Mouse (Mus musculus): ENCODE measurements at regions not wholly inside any gene's neighbourhood (a gene's known extent, or its start where the extent isn't known, plus 50 kb on each side); places are given as distances from the start of the nearest gene placed in this dataset.

GRCm38 (mm10) chr2:8115891-8116290 is 606.5 kb upstream of the Celf2 start:
- no peak for ATAC-seq (ENCODE audit: insufficient number of reproducible peaks, low FRiP score, low TSS enrichment)

GRCm38 (mm10) chr2:8112361-8113073 is 603.2 kb upstream of the Celf2 start:
- ATAC-seq (ENCODE audit: insufficient number of reproducible peaks, low FRiP score, low TSS enrichment): no peak

DNA sequence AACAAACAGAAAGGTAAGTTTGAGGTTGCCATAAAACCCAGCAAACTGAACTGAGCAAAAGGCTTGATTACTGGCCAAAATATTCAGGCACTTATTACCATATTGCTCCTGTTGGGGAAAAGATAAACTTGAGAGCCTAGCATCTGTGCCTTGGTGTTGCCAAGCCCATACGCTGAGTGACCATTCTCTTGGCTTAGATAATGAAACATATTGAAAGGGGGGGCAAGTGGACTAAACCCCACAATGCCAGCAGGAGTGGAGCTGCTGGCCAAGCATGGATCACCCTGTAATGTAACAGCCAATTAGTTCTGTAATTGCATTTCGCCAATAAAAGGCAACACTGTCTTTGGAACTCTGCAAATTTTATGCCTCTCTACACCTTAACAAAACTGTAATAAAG is 584.8 kb upstream of the Celf2 start:
- peak; percentile 98 for ATAC-seq (ENCODE audit: insufficient number of reproducible peaks, low FRiP score, low TSS enrichment)

DNA sequence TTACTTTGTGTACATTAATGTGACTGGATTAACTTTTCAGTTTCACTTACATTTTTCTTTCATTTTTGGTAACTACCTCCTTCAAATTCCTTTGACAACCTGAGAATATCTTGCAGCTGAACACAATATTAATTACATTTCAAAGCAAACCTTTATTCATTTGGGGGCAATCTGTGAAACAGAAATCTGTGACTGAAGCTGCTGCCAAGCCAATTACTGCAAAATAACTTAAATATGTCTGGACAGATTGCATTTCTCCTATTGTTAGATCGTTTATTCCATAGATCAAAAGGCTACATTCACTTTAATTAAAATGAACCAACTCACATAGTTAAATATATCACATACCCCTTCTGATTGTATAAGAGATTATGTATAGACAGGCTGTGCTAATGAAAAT is 558.5 kb upstream of the Celf2 start:
- no peak for ATAC-seq (ENCODE audit: insufficient number of reproducible peaks, low FRiP score, low TSS enrichment)

- no peak for ATAC-seq (ENCODE audit: insufficient number of reproducible peaks, low FRiP score, low TSS enrichment)
Measured at GRCm38 (mm10) chr2:8061687-8062086, 552.3 kb upstream of the Celf2 start.

DNA sequence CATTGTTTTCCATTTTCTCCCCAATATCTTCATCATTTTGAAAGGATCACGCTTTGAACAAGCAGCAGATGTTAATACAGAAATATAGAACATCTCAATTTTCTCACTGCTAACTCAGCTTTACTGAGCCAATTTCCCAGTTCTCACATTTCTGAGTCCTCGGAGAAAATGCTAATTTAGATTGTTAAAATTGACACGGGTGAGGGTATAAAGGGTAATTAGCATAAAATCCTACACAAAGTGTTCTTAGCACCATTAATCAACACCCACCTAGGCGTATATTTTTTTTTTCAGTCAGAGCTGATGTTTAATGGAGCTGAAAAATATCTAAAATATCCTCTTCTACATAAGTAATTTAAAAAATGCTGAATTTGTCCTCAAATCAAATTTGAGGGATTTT is 519.8 kb upstream of the Celf2 start:
- no peak for ATAC-seq (ENCODE audit: insufficient number of reproducible peaks, low FRiP score, low TSS enrichment)

GRCm38 (mm10) chr2:8027571-8027970 is 518.2 kb upstream of the Celf2 start:
- ATAC-seq (ENCODE audit: insufficient number of reproducible peaks, low FRiP score, low TSS enrichment): no peak

DNA sequence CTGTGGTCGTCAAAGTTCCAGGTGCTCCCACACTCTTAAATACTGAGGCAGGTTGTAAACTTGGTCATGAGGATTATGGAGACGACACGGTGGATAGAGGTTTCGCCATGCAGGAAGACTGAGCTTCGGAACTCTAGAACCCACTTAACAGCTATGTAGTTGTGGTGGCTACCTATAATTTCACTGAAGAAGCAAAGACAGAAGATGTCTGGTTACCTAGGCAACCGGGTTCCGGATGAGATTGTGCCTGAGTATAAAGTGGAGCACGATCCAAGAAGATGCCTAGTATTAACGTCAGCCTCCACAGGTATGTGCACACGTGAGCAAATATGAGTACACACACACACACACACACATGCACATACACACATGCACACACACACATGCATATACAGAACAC is 517.3 kb upstream of the Celf2 start:
- ATAC-seq (ENCODE audit: insufficient number of reproducible peaks, low FRiP score, low TSS enrichment): no peak

DNA sequence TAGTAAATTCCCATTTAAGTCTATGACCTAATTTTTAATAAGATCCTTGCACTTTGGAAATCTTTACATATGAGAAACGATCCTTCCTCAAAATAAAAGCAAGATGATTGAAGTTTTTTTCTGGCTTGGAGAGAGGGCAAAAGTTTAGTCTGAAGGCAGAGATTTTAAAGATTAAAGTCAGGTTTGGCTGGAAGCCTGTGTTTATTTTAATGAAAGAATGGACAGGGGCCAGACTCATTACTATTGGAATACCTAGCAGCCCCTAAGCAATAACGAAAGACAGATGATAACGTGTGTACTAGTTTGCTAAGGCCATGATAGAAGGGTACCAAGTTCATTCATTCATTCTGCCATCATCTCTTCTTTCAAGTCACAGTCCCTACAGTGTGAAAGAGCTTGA is 513.3 kb upstream of the Celf2 start:
- ATAC-seq (ENCODE audit: insufficient number of reproducible peaks, low FRiP score, low TSS enrichment): no peak

- no peak for ATAC-seq (ENCODE audit: insufficient number of reproducible peaks, low FRiP score, low TSS enrichment)
Measured at GRCm38 (mm10) chr2:8022043-8022442, 512.7 kb upstream of the Celf2 start.

- ATAC-seq (ENCODE audit: insufficient number of reproducible peaks, low FRiP score, low TSS enrichment): no peak
Measured at GRCm38 (mm10) chr2:8012826-8013225, 503.5 kb upstream of the Celf2 start.

DNA sequence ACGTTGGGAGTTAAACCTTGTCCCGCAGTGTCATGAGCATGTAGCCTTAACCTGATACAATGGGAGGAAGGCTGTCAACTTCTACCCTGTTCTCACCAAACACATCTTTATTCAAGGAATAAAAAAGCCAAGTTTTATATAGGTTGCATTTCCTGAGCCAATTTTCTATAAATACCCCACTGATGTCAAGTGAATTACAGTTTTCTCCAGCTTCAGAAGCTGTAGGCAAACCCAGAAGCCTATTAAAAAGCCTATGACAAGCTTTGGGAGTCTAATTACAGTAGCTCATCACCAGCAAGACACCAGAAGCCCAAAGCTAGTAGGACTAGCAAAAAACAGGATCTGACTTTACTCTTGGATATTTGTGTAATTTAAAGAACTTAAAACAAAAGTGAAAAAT is 490.1 kb upstream of the Celf2 start:
- no peak for ATAC-seq (ENCODE audit: insufficient number of reproducible peaks, low FRiP score, low TSS enrichment)

- no peak for ATAC-seq (ENCODE audit: insufficient number of reproducible peaks, low FRiP score, low TSS enrichment)
Measured at GRCm38 (mm10) chr2:7974471-7974870, 465.1 kb upstream of the Celf2 start.

- ATAC-seq (ENCODE audit: insufficient number of reproducible peaks, low FRiP score, low TSS enrichment): no peak
Measured at GRCm38 (mm10) chr2:7963456-7963855, 454.1 kb upstream of the Celf2 start.

- no peak for ATAC-seq (ENCODE audit: insufficient number of reproducible peaks, low FRiP score, low TSS enrichment)
Measured at GRCm38 (mm10) chr2:7954210-7954609, 444.8 kb upstream of the Celf2 start.

DNA sequence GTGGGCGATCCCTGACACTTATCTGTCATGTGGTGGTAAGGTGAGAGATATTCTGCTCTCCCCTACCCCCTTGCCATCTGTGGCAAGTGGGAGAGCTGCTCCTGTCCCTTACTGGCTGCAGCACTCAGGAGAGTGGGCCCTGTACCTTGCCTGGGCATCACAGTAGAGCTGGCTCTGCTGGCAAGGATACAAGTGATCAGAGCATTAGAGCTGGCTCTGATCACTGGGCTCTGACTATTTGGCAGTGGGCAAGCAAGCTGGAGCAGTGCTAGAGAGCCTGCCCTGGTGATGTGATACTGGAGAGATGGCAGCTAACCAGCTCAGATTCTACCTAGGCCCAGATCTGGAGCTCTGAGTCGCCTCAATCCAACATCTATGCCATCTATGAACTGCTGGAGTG is 443.5 kb upstream of the Celf2 start:
- ATAC-seq (ENCODE audit: insufficient number of reproducible peaks, low FRiP score, low TSS enrichment): no peak

DNA sequence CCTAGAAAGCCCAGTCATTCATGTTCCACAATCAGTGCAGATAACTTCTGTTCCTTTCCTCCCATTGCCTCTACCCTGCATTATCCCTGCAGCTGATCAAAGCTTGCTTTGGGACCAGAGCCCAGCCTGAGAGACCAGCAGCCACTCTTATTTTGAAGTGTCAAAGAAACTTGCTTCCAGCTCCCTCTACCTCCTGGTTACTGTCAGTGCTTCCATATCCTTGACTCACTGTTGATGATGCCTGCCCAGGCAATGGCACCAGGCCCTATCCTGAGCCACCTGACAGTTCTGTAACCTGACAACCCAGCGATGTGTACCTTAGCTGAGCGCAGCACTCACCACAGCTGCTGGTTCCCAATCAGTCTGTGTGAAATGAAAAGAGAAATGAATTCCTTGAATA is 435.6 kb upstream of the Celf2 start:
- ATAC-seq (ENCODE audit: insufficient number of reproducible peaks, low FRiP score, low TSS enrichment): no peak

- no peak for ATAC-seq (ENCODE audit: insufficient number of reproducible peaks, low FRiP score, low TSS enrichment)
Measured at GRCm38 (mm10) chr2:7933617-7934016, 424.3 kb upstream of the Celf2 start.

GRCm38 (mm10) chr2:7906271-7906670 is 396.9 kb upstream of the Celf2 start:
- no peak for ATAC-seq (ENCODE audit: insufficient number of reproducible peaks, low FRiP score, low TSS enrichment)

- ATAC-seq (ENCODE audit: insufficient number of reproducible peaks, low FRiP score, low TSS enrichment): no peak
Measured at GRCm38 (mm10) chr2:7893787-7894186, 384.4 kb upstream of the Celf2 start.
